Mouse (Mus musculus): Measurements from ENCODE around the gene Echs1.
"Not testable (repeated sequence)": the region's sequence is repeated elsewhere in the genome, so short reads cannot be mapped to it uniquely, and the experiment has no call there.

The Echs1 gene

GRCm38 (mm10) chr7:140116329-140117054 is at the start of gene Echs1:
Gene Echs1 (minus strand): TSS chr7:140116476.
- peak; percentile 63 for DNase-seq (ENCODE audit: low spot score)

- no peak for DNase-seq (ENCODE audit: low spot score)
These were observed 48.4 kb upstream of the Echs1 start, which contains the start of gene Olfr522 for GRCm38 (mm10) chr7:140164664-140165063. Gene Olfr522 (minus strand): TSS chr7:140164764.

- no peak for DNase-seq (ENCODE audit: low spot score)
These were observed 44.1 kb upstream of the Echs1 start for GRCm38 (mm10) chr7:140160363-140160762.

GRCm38 (mm10) chr7:140154218-140154927 is 38.1 kb upstream of the Echs1 start, which contains the start of gene Sprn:
Gene Sprn (minus strand): TSS chr7:140154877.
- DNase-seq (ENCODE audit: low spot score) = no peak

GRCm38 (mm10) chr7:140153829-140154217 is 37.5 kb upstream of the Echs1 start:
- no peak for DNase-seq (ENCODE audit: low spot score)

GRCm38 (mm10) chr7:140153383-140153782 is 37.1 kb upstream of the Echs1 start:
- no peak for DNase-seq (ENCODE audit: low spot score)

- no peak for DNase-seq (ENCODE audit: low spot score)
These were observed 28.3 kb upstream of the Echs1 start for GRCm38 (mm10) chr7:140144550-140144949.

- DNase-seq (ENCODE audit: low spot score) = no peak
These were observed 25.1 kb upstream of the Echs1 start for GRCm38 (mm10) chr7:140141350-140141749.

GRCm38 (mm10) chr7:140138021-140138310 is 21.7 kb upstream of the Echs1 start:
- no peak for DNase-seq (ENCODE audit: low spot score)

GRCm38 (mm10) chr7:140137135-140138020 is 21.1 kb upstream of the Echs1 start, which contains the start of gene Mtg1:
Gene Mtg1 (plus strand): TSS chr7:140137564.
- DNase-seq (ENCODE audit: low spot score) = peak; percentile 97

GRCm38 (mm10) chr7:140135106-140135770 is 19.0 kb upstream of the Echs1 start:
- DNase-seq (ENCODE audit: low spot score) = no peak

GRCm38 (mm10) chr7:140134033-140134432 is 17.8 kb upstream of the Echs1 start:
- not testable (repeated sequence) for DNase-seq (ENCODE audit: low spot score)

GRCm38 (mm10) chr7:140132184-140132583 is 15.9 kb upstream of the Echs1 start:
- not testable (repeated sequence) for DNase-seq (ENCODE audit: low spot score)

- DNase-seq (ENCODE audit: low spot score) = no peak
These were observed 11.6 kb upstream of the Echs1 start for GRCm38 (mm10) chr7:140127911-140128310.

GRCm38 (mm10) chr7:140126934-140127333 is 10.7 kb upstream of the Echs1 start:
- DNase-seq (ENCODE audit: low spot score) = no peak

- no peak for DNase-seq (ENCODE audit: low spot score)
These were observed 9.7 kb upstream of the Echs1 start for GRCm38 (mm10) chr7:140126022-140126350.

- DNase-seq (ENCODE audit: low spot score) = peak; percentile 81
These were observed 9.2 kb upstream of the Echs1 start for GRCm38 (mm10) chr7:140125278-140126021.

- DNase-seq (ENCODE audit: low spot score) = no peak
These were observed 8.1 kb upstream of the Echs1 start for GRCm38 (mm10) chr7:140124382-140124781.

GRCm38 (mm10) chr7:140122765-140123164 is 6.5 kb upstream of the Echs1 start:
- DNase-seq (ENCODE audit: low spot score) = no peak

GRCm38 (mm10) chr7:140121338-140121910 is 5.1 kb upstream of the Echs1 start:
- DNase-seq (ENCODE audit: low spot score) = no peak

- DNase-seq (ENCODE audit: low spot score) = no peak
These were observed 4.2 kb upstream of the Echs1 start for GRCm38 (mm10) chr7:140120484-140120883.
